Mouse (Mus musculus) kidney, adult 2 months (tissue): ENCODE results near the gene Dock7.

Experiments used
- CTCF ChIP-seq: fragments of 200-500 bp; conservative IDR thresholded peaks from 2 replicates; pipeline ENCODE4 v1.5.1; 2011; ENCODE audit warnings: low read depth, mild to moderate bottlenecking, control low read depth, low read length, moderate library complexity, mixed read lengths; ENCODE audit not compliant: insufficient read depth, insufficient read length
- POLR2A ChIP-seq: fragments of 200-500 bp; IDR thresholded peaks from one replicate; pipeline ENCODE4 v1.6.1; 2011; ENCODE audit warnings: low read depth, low read length, control low read depth

GRCm38 (mm10) chr4:98955986-98956385 lies 164.7 kb downstream of the Dock7 start:
- no peak for TF ChIP-seq POLR2A
- no peak for TF ChIP-seq CTCF
